Mouse (Mus musculus): ENCODE measurements around the gene Nudcd2. TPM values are rescaled to one million over a fixed set of nuclear protein-coding genes. Genes with fewer than 3 reads are reported as not detected.

Nudcd2 gene
- polyA plus RNA-seq (2017; shearing (Covaris generic)), result 10 to 100 TPM; 89.8 to 99.6 TPM

DNA sequence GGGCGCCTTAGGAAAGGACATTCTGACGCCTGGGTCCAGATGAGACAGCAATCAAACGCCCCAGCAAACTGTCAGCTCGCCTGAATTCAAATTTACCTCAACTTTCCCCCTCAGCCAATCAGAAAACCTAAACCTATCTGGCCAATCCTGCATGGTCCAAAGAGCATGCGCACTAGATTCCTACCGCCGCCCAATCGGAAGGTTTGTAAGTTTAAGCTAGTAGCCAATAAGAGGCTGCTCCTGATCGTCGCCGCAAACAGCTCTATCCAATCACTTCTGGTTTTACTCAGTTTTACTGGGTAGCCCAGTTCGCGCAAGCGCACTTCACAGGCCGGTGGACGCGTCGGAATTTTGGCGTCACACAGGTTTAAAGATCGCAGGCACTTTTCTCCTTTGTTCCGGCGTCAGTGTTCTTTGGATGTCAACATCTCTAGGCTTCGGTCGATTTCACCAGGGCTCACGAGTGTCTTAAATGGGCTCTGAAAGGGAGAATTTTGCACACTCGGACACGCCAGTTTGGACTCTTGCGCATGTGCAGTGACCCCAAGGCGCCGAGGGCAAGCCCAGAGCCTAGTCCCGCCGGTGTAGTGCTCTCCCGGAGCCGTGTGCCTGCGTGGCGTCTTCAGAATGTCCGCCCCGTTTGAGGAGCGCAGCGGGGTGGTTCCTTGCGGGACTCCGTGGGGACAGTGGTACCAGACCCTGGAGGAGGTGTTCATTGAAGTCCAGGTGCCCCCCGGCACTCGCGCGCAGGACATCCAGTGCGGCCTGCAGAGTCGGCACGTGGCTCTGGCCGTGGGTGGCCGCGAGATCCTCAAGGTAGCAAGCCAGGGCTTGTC, at the start of gene Nudcd2, which contains the start of gene Hmmr:
Gene Nudcd2, plus strand, starts transcription at position 329 of the 836 bp plus-strand sequence.
Gene Hmmr, minus strand, starts transcription at position 84 of the 836 bp plus-strand sequence.

DNA sequence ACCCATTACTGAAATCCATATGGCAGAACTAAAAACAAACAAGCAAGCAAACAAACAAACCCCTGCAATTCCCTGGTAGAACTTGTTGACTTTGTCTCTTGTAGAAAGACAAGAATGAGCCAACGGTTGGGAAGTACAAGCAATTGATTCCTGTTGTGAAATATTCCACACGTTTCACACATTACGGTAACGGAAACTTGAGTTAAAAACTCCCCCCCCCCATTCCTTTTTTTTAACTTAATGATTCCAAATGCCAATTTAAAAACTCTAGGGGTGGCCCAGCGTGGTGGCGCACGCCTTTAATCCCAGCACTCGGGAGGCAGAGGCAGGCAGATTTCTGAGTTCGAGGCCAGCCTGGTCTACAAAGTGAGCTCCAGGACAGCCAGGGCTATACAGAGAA, 38.4 kb upstream of the Nudcd2 start, which contains the start of gene Mat2b:
Gene Mat2b, minus strand, starts transcription at position 101 of the 400 bp plus-strand sequence.

DNA sequence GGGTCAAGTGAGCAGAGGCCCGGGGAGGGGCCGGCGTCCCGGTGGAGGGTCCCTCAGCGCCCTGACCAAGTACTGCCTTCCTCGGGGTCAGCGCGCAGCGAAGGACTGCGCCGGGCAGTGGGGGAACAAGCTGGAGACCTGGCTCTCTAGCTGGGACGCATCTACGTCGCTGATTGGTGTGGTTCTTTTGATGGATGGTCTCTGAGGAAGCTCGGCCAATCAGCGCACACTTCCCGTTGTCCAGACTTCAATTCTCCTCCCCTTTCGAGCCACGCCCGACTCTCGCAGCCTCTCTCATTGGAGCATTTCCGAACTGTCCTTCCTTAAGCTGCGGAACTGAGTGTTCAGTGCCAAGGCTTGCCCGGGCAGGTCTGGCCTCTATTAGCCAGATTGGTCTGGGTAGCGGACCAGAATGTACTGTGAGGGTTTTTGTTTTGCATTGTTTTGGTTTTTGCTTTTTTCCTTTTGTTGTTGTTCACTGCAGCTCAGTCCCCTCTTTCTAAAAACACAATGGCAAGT, 21.7 kb downstream of the Nudcd2 start, which contains the start of gene Ccng1:
Gene Ccng1, minus strand, starts transcription at position 203 of the 519 bp plus-strand sequence.

Other genes with a start within 250 kb of the Nudcd2 start
- 100 to 1,000 TPM; 235 to 253 TPM for gene Mat2b, start 38.5 kb upstream of the Nudcd2 start, polyA plus RNA-seq (2017; shearing (Covaris generic))
- gene Hmmr, start 245 bp upstream of the Nudcd2 start, polyA plus RNA-seq (2017; shearing (Covaris generic)), result 1 to 10 TPM; 6.9 to 7.0 TPM
- 100 to 1,000 TPM; 111 to 224 TPM for gene Ccng1, start 21.6 kb downstream of the Nudcd2 start, polyA plus RNA-seq (2017; shearing (Covaris generic))